Mouse (Mus musculus) myocyte (in vitro differentiated cells): ENCODE data around the gene Hebp2. TPM values are rescaled to one million over a fixed set of nuclear protein-coding genes. Genes with fewer than 3 reads are reported as not detected.

Experiments used
- H3K27me3 ChIP-seq: one replicate; pipeline ENCODE4 v1.6.1; 2011; ENCODE audit not compliant: control insufficient read depth, insufficient read depth, insufficient read length
- H3K36me3 ChIP-seq: one replicate; pipeline ENCODE4 v1.6.1; 2011; ENCODE audit not compliant: control insufficient read depth, insufficient read depth
- H3K4me2 ChIP-seq: one replicate; pipeline ENCODE4 v1.6.1; 2011; ENCODE audit warnings: low read depth, control low read depth
- H3K4me3 ChIP-seq: one replicate; pipeline ENCODE4 v1.5.1; 2011; ENCODE audit warnings: mild to moderate bottlenecking, control low read depth, moderate library complexity
- H3K79me2 ChIP-seq: one replicate; pipeline ENCODE4 v1.6.1; 2011; ENCODE audit not compliant: control insufficient read depth, insufficient read depth
- H3ac ChIP-seq: one replicate; pipeline ENCODE4 v1.6.1; 2011; ENCODE audit not compliant: control insufficient read depth, insufficient read length
- CEBPB ChIP-seq: IDR thresholded peaks from 2 replicates; pipeline ENCODE4 v1.6.1; 2011; ENCODE audit warnings: mild to moderate bottlenecking, moderate library complexity; ENCODE audit not compliant: poor library complexity, insufficient read depth, severe bottlenecking
- E2F4 ChIP-seq: IDR thresholded peaks from one replicate; pipeline ENCODE4 v1.6.1; 2011; ENCODE audit warnings: mild to moderate bottlenecking, control low read depth, moderate library complexity; ENCODE audit not compliant: insufficient read depth
- MAX ChIP-seq: IDR thresholded peaks from one replicate; pipeline ENCODE4 v1.6.1; 2011; ENCODE audit warnings: low read depth, mild to moderate bottlenecking, control low read depth
- MYOD1 ChIP-seq, 3 experiments: IDR thresholded peaks; one replicate each; pipeline ENCODE4 v1.6.1; 2011; ENCODE audit warnings: control low read depth in 2 of 3, low read depth in 2 of 3, mild to moderate bottlenecking in 2 of 3, moderate library complexity in 1 of 3; ENCODE audit not compliant: insufficient read length in 2 of 3, control insufficient read depth in 1 of 3
- MYOG ChIP-seq, 3 experiments: IDR thresholded peaks; one replicate each; pipeline ENCODE4 v1.6.1; 2011; ENCODE audit warnings: control low read depth in 2 of 3, low read depth in 2 of 3, mild to moderate bottlenecking in 2 of 3; ENCODE audit not compliant: insufficient read length in 2 of 3, control insufficient read depth in 1 of 3, insufficient read depth in 1 of 3
- POLR2A ChIP-seq: IDR thresholded peaks from one replicate; pipeline ENCODE4 v1.6.1; 2011; ENCODE audit warnings: low read depth, mild to moderate bottlenecking, control low read depth, moderate library complexity; ENCODE audit not compliant: insufficient read length
- POLR2AphosphoS2 ChIP-seq: IDR thresholded peaks from one replicate; pipeline ENCODE4 v1.6.1; 2011; ENCODE audit warnings: low read depth, control low read depth; ENCODE audit not compliant: insufficient read length
- REST ChIP-seq: IDR thresholded peaks from one replicate; pipeline ENCODE4 v1.6.1; 2011; ENCODE audit warnings: mild to moderate bottlenecking, control low read depth, moderate library complexity; ENCODE audit not compliant: insufficient read depth, insufficient read length
- SRF ChIP-seq: IDR thresholded peaks from one replicate; pipeline ENCODE4 v1.6.1; 2011; ENCODE audit warnings: low read depth; ENCODE audit not compliant: control insufficient read depth, insufficient read length
- TCF12 ChIP-seq: IDR thresholded peaks from one replicate; pipeline ENCODE4 v1.6.1; 2011; ENCODE audit warnings: mild to moderate bottlenecking, control low read depth; ENCODE audit not compliant: poor library complexity, insufficient read depth, severe bottlenecking
- TCF3 ChIP-seq: IDR thresholded peaks from one replicate; pipeline ENCODE4 v1.6.1; 2011; ENCODE audit warnings: low read depth, control low read depth; ENCODE audit not compliant: insufficient read length
- USF1 ChIP-seq: IDR thresholded peaks from one replicate; pipeline ENCODE4 v1.6.1; 2011; ENCODE audit warnings: low read depth, mild to moderate bottlenecking, control low read depth, moderate library complexity
- polyA plus RNA-seq: library from polyadenylated mRNA; unstranded; fragments of >200 nt; fragmentation: generic; extraction: Trizol; gene quantifications from one replicate; pipeline ENCODE4 v1.2.1, GENCODE M21; 2012; ENCODE audit warnings: missing spikeins

Gene Hebp2
- polyA plus RNA-seq, 1 experiment, result 9.7 TPM

DNA sequence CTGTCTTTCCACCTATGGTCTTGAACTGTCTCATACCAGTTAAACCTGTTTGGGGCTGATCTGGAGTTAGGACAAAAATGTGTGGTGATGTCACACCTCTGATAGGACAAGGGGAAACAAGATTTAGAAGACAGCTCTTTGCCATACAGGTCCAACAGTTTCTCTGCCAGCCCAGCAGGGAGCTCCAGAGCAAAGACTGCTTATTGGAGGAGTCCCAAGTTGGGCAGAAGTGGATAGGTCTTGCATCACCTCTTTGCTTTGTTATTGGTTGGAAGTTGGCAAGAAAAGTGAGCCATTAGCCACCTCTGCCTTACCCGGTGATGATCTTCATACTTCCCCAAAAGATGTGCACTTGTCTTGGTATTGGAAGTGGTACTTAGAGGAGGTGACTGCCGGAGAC lies 9.0 kb downstream of the Hebp2 start:
- H3K4me3 ChIP-seq, result no peak overlapping the region
- H3K79me2 ChIP-seq, result no peaks in the 10 kb centered on the region
- no peak overlapping the region for H3ac ChIP-seq
- peaks cover 3% of the 10 kb centered on the region for H3K36me3 ChIP-seq
- TF ChIP-seq TCF12, result no peak
- TF ChIP-seq CEBPB, result no peak
- TF ChIP-seq POLR2AphosphoS2, result no peak
- H3K27me3 ChIP-seq, result no peaks in the 10 kb centered on the region
- H3K4me2 ChIP-seq, result no peak overlapping the region

DNA sequence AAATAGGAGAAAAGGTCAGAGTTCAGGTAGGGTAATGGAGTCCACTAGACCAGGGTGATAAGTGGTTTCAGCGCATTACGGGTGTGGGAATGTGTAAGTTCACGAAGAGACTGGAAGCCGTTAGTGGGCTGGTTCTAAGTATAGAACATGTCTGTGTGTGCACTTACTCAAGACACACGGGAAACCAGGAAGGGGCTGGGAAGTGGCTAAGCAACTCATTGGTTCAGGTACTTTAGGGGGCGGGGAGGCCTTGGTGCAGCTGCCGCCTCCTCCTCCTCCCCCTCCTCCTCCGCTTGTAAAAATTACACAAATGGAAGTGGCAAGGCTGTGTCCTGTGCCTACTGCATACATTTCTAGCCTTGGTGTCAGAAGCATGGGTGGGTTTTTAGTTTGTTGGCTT lies 13.6 kb downstream of the Hebp2 start:
- no peak overlapping the region for H3K4me2 ChIP-seq
- no peak overlapping the region for H3ac ChIP-seq
- no peaks in the 10 kb centered on the region for H3K27me3 ChIP-seq
- H3K79me2 ChIP-seq, result no peaks in the 10 kb centered on the region
- H3K36me3 ChIP-seq, result peaks cover 3% of the 10 kb centered on the region
- TF ChIP-seq USF1 (no peak), REST (no peak), MYOG (IDR thresholded peaks at IDR 0.05; ENCODE audit: control insufficient read depth in 1 of 3, insufficient read depth in 1 of 3, insufficient read length in 2 of 3, low read depth in 2 of 3) (no peak), TCF3 (no peak), MAX (no peak), TCF12 (no peak), POLR2AphosphoS2 (no peak), MYOD1 (IDR thresholded peaks at IDR 0.05; ENCODE audit: control insufficient read depth in 1 of 3, insufficient read length in 2 of 3, low read depth in 2 of 3) (no peak), CEBPB (no peak), SRF (no peak), POLR2A (no peak), E2F4 (no peak)
- H3K4me3 ChIP-seq, result no peak overlapping the region

- H3K27me3 ChIP-seq, result no peaks in the 10 kb centered on the region
- no peaks in the 10 kb centered on the region for H3K36me3 ChIP-seq
- H3K4me3 ChIP-seq, result no peak overlapping the region
- H3ac ChIP-seq, result no peak overlapping the region
- H3K79me2 ChIP-seq, result no peaks in the 10 kb centered on the region
- TF ChIP-seq SRF, result no peak
- TF ChIP-seq CEBPB, result no peak
- no peak for TF ChIP-seq USF1
- no peak for TF ChIP-seq E2F4
- TF ChIP-seq REST, result no peak
- TF ChIP-seq MYOG (IDR thresholded peaks at IDR 0.05; ENCODE audit: control insufficient read depth in 1 of 3, insufficient read depth in 1 of 3, insufficient read length in 2 of 3, low read depth in 2 of 3), result no peak
- no peak for TF ChIP-seq TCF3
- TF ChIP-seq POLR2AphosphoS2, result no peak
- no peak overlapping the region for H3K4me2 ChIP-seq
Observed at GRCm38 (mm10) chr10:18530161-18530560, 15.7 kb downstream of the Hebp2 start.

- Histone ChIP-seq H3K4me3 (no peak overlapping the region), H3K36me3 (no peaks in the 10 kb centered on the region), H3K4me2 (no peak overlapping the region), H3ac (no peak overlapping the region), H3K79me2 (no peaks in the 10 kb centered on the region), H3K27me3 (no peaks in the 10 kb centered on the region)
- TF ChIP-seq SRF (no peak), TCF12 (no peak), POLR2AphosphoS2 (no peak), USF1 (no peak), POLR2A (no peak), MYOG (IDR thresholded peaks at IDR 0.05; ENCODE audit: control insufficient read depth in 1 of 3, insufficient read depth in 1 of 3, insufficient read length in 2 of 3, low read depth in 2 of 3) (no peak), TCF3 (no peak), REST (no peak), MYOD1 (IDR thresholded peaks at IDR 0.05; ENCODE audit: control insufficient read depth in 1 of 3, insufficient read length in 2 of 3, low read depth in 2 of 3) (no peak), MAX (no peak), CEBPB (no peak), E2F4 (no peak)
Observed at GRCm38 (mm10) chr10:18529177-18529576, 16.7 kb downstream of the Hebp2 start.

DNA sequence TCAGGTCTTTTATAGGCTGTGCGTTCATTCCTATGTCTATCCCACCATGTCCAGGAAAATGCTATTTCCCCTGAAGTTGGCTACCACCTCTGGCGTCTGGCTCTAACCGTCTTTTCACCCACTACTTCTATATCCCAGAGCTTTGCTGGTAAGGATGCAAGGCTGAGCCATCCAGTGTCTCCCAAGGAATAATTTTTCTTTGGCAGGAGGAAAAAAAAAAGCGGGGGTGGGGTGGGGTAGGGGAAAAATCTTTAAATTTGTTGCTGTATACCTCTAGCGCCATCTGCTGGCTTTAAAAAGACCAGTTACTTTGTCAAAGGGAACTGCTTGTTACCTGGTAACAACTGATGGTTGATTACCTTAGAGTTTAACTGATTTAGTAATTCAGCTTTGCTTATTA lies 17.4 kb downstream of the Hebp2 start:
- H3K4me3 ChIP-seq, result no peak overlapping the region
- TF ChIP-seq SRF (no peak), MAX (no peak), CEBPB (no peak), E2F4 (no peak), TCF12 (no peak)

More for the DNA sequence above, 17.4 kb downstream of the Hebp2 start:
- Histone ChIP-seq H3ac (no peak overlapping the region), H3K79me2 (no peaks in the 10 kb centered on the region), H3K27me3 (no peaks in the 10 kb centered on the region), H3K36me3 (no peaks in the 10 kb centered on the region), H3K4me2 (no peak overlapping the region)
